Mouse (Mus musculus) small intestine, adult 2 months (tissue): ENCODE data around the gene Lrrc15. TPM values are rescaled to one million over a fixed set of nuclear protein-coding genes. Genes with fewer than 3 reads are reported as not detected.

ENCODE experiments used
- H3K27ac ChIP-seq: fragments of 200-500 bp; 2 replicates; pipeline ENCODE4 v1.5.1; 2012; ENCODE audit warnings: low read depth, low read length, control low read depth, inconsistent platforms; ENCODE audit not compliant: insufficient read depth
- H3K27me3 ChIP-seq: fragments of 200-500 bp; 2 replicates; pipeline ENCODE4 v1.6.1; 2012; ENCODE audit warnings: mild to moderate bottlenecking, moderate library complexity, low read length, inconsistent platforms; ENCODE audit not compliant: control insufficient read depth, insufficient read depth
- H3K36me3 ChIP-seq: fragments of 200-500 bp; 2 replicates; pipeline ENCODE4 v1.6.1; 2012; ENCODE audit warnings: mild to moderate bottlenecking, low read length, control low read depth, inconsistent platforms; ENCODE audit not compliant: control insufficient read depth, insufficient read depth
- H3K4me1 ChIP-seq: fragments of 200-500 bp; 2 replicates; pipeline ENCODE4 v1.6.1; 2012; ENCODE audit warnings: low read length, inconsistent platforms, mixed read lengths; ENCODE audit not compliant: control insufficient read depth, insufficient read depth, insufficient read length
- H3K4me3 ChIP-seq: fragments of 200-500 bp; 2 replicates; pipeline ENCODE4 v1.5.1; 2012; ENCODE audit warnings: low read depth, mild to moderate bottlenecking, control low read depth, inconsistent platforms, low read length, moderate library complexity
- CTCF ChIP-seq: fragments of 200-500 bp; IDR thresholded peaks from 2 replicates; pipeline ENCODE4 v1.5.1; 2012; ENCODE audit warnings: low read depth, mild to moderate bottlenecking, control low read depth, inconsistent platforms, low read length, moderate library complexity, mixed read lengths; ENCODE audit not compliant: insufficient replicate concordance, insufficient read length; ENCODE audit errors: extremely low read depth
- POLR2A ChIP-seq: fragments of 200-500 bp; IDR thresholded peaks from 2 replicates; pipeline ENCODE4 v1.6.1; 2012; ENCODE audit warnings: low read depth, mild to moderate bottlenecking, control low read depth, inconsistent platforms, low read length, moderate library complexity
- WGBS: fragments of 180-500 bp; shearing (Covaris S2); methylation state at CpG from one replicate; pipeline ENCODE4 v1.1.7; 2018; 5-methylcytosine and 5-hydroxymethylcytosine counted together
- polyA plus RNA-seq: library from polyadenylated mRNA; depleted of rRNA; stranded (reverse); fragments of >200 nt; gene quantifications from 2 replicates; pipeline ENCODE4 v1.2.3, GENCODE M21; 2012; rRNA removed

Lrrc15 gene
- polyA plus RNA-seq = 0.06 TPM in 1 of 2 replicates, not detected in the other

- TF ChIP-seq CTCF = no peak
- no peak for TF ChIP-seq POLR2A
- no peak within 1 kb of the TSS for H3K27ac ChIP-seq
- peaks cover 17% of the 10 kb centered on the region for H3K27me3 ChIP-seq
- peak within 1 kb of the TSS; percentile 14; the same call in 1 of the 2 replicates for H3K4me3 ChIP-seq
- 7% methylated on average over 34 of the region's 34 CpGs for WGBS
- peaks cover 5% of the 10 kb centered on the region; the same call in 1 of the 2 replicates for H3K4me1 ChIP-seq
- no peaks in the 10 kb centered on the region for H3K36me3 ChIP-seq
These were observed at the start of gene Lrrc15 for GRCm38 (mm10) chr16:30282844-30283495. TSS of gene Lrrc15 (minus strand) at chr16:30283256.

- no peak overlapping the region for H3K4me3 ChIP-seq
- H3K27me3 ChIP-seq = 0 out of 2 replicates have a peak, but pooled peaks cover 3% of the 10 kb centered on the region
- H3K4me1 ChIP-seq = peaks cover 5% of the 10 kb centered on the region
- H3K27ac ChIP-seq = no peak overlapping the region
- TF ChIP-seq POLR2A (no peak), CTCF (no peak)
- H3K36me3 ChIP-seq = peaks cover 24% of the 10 kb centered on the region
These were observed 31.2 kb upstream of the Lrrc15 start for GRCm38 (mm10) chr16:30314236-30314635.

- Histone ChIP-seq H3K4me1 (peaks cover 8% of the 10 kb centered on the region), H3K27me3 (peaks cover 6% of the 10 kb centered on the region; the same call in 1 of the 2 replicates), H3K4me3 (peak within 1 kb of the TSS; percentile 74)
These were observed 27.6 kb upstream of the Lrrc15 start, which contains the start of gene Gp5 for GRCm38 (mm10) chr16:30310647-30311046. TSS of gene Gp5 (minus strand) at chr16:30310779.

GRCm38 (mm10) chr16:30310171-30310515 is 27.1 kb upstream of the Lrrc15 start:
- Histone ChIP-seq H3K27ac (no peak overlapping the region), H3K27me3 (peaks cover 6% of the 10 kb centered on the region; the same call in 1 of the 2 replicates), H3K4me1 (peaks cover 8% of the 10 kb centered on the region), H3K4me3 (no peak overlapping the region), H3K36me3 (peaks cover 7% of the 10 kb centered on the region)
- 36% methylated on average over 8 of the region's 8 CpGs for WGBS
- TF ChIP-seq POLR2A (no peak), CTCF (no peak)

More at GRCm38 (mm10) chr16:30310647-30311046, 27.6 kb upstream of the Lrrc15 start, which contains the start of gene Gp5:
- Histone ChIP-seq H3K36me3 (peaks cover 10% of the 10 kb centered on the region), H3K27ac (no peak within 1 kb of the TSS)
- TF ChIP-seq CTCF = no peak
- no peak for TF ChIP-seq POLR2A

GRCm38 (mm10) chr16:30309395-30310170 is 26.5 kb upstream of the Lrrc15 start:
- Histone ChIP-seq H3K4me3 (peak overlapping the region; percentile 74), H3K27me3 (peaks cover 6% of the 10 kb centered on the region; the same call in 1 of the 2 replicates), H3K36me3 (peaks cover 3% of the 10 kb centered on the region), H3K27ac (no peak overlapping the region), H3K4me1 (peaks cover 8% of the 10 kb centered on the region)
- 4% methylated on average over 34 of the region's 34 CpGs for WGBS
- TF ChIP-seq CTCF (no peak), POLR2A (no peak)

GRCm38 (mm10) chr16:30308616-30309394 is 25.7 kb upstream of the Lrrc15 start:
- peak overlapping the region; percentile 74 for H3K4me3 ChIP-seq

More at GRCm38 (mm10) chr16:30308616-30309394, 25.7 kb upstream of the Lrrc15 start:
- 1% methylated on average over 72 of the region's 72 CpGs for WGBS
- Histone ChIP-seq H3K27ac (no peak overlapping the region), H3K27me3 (peaks cover 6% of the 10 kb centered on the region; the same call in 1 of the 2 replicates), H3K4me1 (peaks cover 8% of the 10 kb centered on the region), H3K36me3 (0 out of 2 replicates have a peak, but pooled peaks cover 2% of the 10 kb centered on the region)
- 0 out of 2 replicates have a peak, but pooled peaks have one; percentile 21 for TF ChIP-seq POLR2A
- no peak for TF ChIP-seq CTCF
